Mouse (Mus musculus) adrenal gland, adult (tissue): ENCODE measurements around the gene Osbpl8.

ENCODE experiments used
- DNase-seq, 2 experiments: peaks; one replicate each; pipeline ENCODE4 v3.0.0; 2022 to 2023; ENCODE audit warnings: low spot score in 1 of 2; ENCODE audit not compliant: inconsistent age in 2 of 2

The Osbpl8 gene

GRCm38 (mm10) chr10:111149761-111150160 lies 14.8 kb upstream of the Osbpl8 start:
- DNase-seq = no peak

- DNase-seq = no peak
These were observed 9.5 kb upstream of the Osbpl8 start for GRCm38 (mm10) chr10:111155065-111155464.

GRCm38 (mm10) chr10:111155571-111155970 lies 9.0 kb upstream of the Osbpl8 start:
- DNase-seq = no peak

GRCm38 (mm10) chr10:111156394-111157190 lies 8.0 kb upstream of the Osbpl8 start:
- DNase-seq = no peak

- no peak for DNase-seq
These were observed 7.3 kb upstream of the Osbpl8 start for GRCm38 (mm10) chr10:111157241-111157659.

- DNase-seq = peak; percentile 34 to 79
These were observed 4.6 kb upstream of the Osbpl8 start for GRCm38 (mm10) chr10:111159789-111160522.

GRCm38 (mm10) chr10:111160540-111160939 lies 4.0 kb upstream of the Osbpl8 start:
- DNase-seq = no peak

- no peak for DNase-seq
These were observed 3.2 kb upstream of the Osbpl8 start for GRCm38 (mm10) chr10:111161373-111161772.

- DNase-seq = no peak
These were observed 1.5 kb upstream of the Osbpl8 start for GRCm38 (mm10) chr10:111163025-111163424.

GRCm38 (mm10) chr10:111163601-111164240 lies 831 bp upstream of the Osbpl8 start:
- peak in 1 of 2 experiments; percentile 42 for DNase-seq

- DNase-seq = peak; percentile 75 to 86
These were observed 848 bp downstream of the Osbpl8 start for GRCm38 (mm10) chr10:111165219-111165981.

- DNase-seq = no peak
These were observed 1.7 kb downstream of the Osbpl8 start for GRCm38 (mm10) chr10:111166057-111166841.

GRCm38 (mm10) chr10:111167444-111167843 lies 2.9 kb downstream of the Osbpl8 start:
- no peak for DNase-seq

- no peak for DNase-seq
These were observed 3.8 kb downstream of the Osbpl8 start for GRCm38 (mm10) chr10:111168305-111168704.

GRCm38 (mm10) chr10:111171246-111171934 lies 6.8 kb downstream of the Osbpl8 start:
- DNase-seq = no peak

- no peak for DNase-seq
These were observed 9.2 kb downstream of the Osbpl8 start for GRCm38 (mm10) chr10:111173589-111174247.

- no peak for DNase-seq
These were observed 12.8 kb downstream of the Osbpl8 start for GRCm38 (mm10) chr10:111177336-111177735.

GRCm38 (mm10) chr10:111178024-111178423 lies 13.5 kb downstream of the Osbpl8 start:
- DNase-seq = no peak

- peak in 1 of 2 experiments; percentile 51 for DNase-seq
These were observed 16.1 kb downstream of the Osbpl8 start for GRCm38 (mm10) chr10:111180633-111181032.
